Mouse (Mus musculus) mouse trophoblast stem cell (cell line): ENCODE results near the gene 1700028K03Rik.

ENCODE experiments used
- in situ Hi-C, 2 experiments: fragments of 300-500 bp; cut with MseI, MboI; formaldehyde crosslinking; loops; 2 replicates in 1 of 2; 3 replicates in 1 of 2; pipeline ENCODE4 v1.15.1; 2025

1700028K03Rik gene

DNA sequence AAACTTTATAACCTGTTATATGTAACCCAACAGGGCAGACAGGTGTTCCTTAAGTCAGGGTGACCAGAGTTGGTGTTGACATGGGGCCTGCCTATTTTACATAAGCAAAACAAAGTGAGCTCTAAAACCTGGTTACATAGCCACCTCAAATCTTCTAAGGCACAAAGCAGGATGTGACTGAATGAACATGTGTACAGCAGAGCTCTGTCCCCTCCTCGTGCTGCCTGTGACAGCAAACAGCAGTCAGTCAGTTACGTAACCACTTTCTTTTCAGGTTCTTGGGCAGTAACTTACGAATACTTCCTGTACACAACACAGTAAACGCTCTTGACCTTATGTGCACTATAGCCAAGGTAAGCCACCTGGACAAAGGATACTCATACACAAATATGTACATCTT is 11.4 kb downstream of the 1700028K03Rik start:
- in situ Hi-C loops: no loop called here

DNA sequence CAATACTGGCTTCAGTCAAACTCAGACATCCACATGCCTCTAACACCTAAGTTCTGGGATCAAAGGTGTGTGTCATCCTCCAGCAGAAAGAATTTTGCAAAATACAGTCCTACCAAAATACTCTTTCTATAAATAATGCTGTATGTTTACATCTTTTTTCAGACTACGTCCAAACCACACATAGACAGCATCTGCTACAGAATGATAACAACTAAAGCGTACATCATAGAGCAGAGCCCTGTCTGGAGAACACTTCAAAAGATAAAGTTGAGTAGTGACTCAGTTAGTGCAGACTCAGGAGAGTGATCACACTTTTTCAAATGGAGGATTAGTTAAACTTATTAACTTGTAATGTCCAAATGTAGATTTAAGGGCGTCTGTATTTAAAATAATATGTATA is 13.4 kb downstream of the 1700028K03Rik start:
- in situ Hi-C loops: no loop called here

DNA sequence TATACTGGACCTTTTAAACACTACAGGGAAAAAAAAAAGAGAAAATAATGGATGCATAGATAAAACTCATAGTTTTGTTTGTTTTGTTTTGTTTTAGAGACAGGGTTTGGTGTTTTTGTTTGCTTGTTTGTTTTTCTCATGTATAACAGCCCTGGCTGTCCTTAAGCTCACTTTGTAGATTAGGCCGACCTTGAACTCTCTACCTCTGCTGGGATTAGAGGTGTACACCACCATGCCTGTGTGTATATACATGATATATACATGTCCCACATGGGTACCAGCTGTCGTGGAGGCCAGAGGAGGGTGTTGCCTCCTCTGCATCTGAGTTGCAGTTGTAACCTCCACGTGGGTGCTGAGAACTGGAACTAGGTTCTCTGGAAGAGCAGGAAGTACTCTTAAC is 13.9 kb downstream of the 1700028K03Rik start:
- in situ Hi-C loops: no loop called here

DNA sequence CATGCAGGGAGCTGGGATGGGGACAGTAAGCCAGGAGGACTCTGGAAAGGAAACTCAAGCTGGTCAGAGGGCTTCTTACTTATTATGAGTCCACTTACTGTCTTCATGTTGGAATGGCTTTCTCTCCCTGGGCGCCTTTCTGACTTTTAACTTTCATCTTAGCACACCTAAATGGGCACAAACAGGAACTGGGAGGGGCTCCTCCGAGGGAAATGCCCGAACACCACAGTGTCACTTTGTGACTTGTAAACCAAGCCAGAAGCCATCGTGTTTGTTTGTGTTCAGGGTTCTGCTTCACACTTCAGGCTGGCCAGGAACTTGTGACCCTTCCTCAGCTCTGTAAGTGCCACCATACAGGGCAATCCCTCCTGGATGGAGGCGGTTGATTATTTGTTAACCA is 19.8 kb downstream of the 1700028K03Rik start:
- in situ Hi-C loops: no loop called here

DNA sequence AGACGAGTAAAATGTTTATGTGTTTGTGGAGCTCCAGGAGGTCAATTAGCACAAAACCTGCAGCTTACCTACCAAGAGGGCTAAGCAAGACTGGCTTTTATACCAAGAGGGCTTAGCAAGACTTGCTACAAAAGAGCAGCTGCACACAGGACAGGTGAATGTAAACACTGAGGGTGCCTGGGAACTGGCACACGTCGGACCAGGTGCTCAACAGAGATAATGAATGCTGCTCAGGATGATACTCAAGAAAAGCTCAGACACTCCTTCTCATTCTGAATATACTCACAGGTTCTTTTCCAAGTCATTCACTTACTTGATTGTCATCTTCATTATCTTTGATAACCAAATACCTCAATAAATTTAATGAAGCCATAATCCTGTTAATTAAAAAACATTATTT is 22.5 kb downstream of the 1700028K03Rik start:
- in situ Hi-C loops: no loop called here

DNA sequence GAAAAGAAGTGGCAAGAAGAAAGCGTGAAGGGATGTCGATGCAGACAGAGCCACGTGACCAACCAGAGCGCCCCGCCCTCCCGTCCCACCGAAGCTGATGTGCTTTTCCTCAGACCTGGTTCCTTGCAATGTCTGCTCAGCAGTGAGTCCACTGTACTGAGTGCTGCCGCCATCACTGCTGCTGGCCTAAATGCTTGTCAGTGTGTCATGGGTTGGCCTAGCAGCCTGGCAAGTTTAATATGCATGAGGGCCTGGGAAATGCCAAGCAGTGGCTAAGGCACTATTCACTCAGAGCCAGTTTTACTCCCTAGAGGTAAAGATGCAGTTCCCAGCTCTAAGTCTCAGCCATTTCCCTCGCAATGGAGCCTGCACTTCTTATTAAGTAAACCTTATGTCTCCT is 34.6 kb downstream of the 1700028K03Rik start:
- in situ Hi-C loops: no loop called here

DNA sequence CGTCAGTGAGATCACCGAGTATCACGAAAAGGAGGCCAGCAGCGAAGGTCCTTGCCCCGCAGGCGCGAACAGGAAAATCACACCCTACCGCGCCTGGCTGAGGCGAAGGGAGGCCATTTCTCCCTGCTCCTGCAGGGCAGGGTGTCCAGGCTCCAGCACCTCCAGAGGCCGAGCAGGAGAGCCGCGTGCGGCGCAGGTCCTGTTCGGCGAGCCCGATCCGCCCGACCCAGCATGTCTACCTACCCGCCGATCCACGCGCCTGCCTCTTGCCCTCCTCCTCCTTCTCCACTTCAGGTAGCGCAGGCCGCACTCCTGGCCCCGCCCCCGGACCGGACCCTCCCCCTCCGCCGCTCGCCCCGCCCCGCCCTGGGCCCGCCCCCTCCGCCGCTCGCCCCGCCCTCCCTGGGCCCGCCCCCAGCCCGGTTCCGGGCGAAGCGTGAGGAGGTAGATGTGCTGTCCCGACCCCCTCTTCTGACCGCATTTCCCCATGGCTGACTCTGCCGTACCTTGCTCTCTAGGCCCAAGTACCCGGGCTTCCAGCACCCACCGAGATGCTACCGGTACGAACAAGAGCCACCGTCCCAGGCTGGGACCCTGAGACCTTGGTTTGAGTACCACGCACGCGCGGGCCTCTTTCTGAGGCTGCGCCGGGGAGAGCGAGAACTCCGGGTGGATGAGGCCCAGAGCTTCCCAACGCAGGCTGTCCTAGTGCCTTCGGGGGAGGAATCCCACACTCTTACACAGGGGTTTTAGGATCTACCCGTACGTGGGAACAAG is 63.0 kb downstream of the 1700028K03Rik start, which contains the start of the genes Rpap2 and Glmn:
TSS of gene Rpap2 (plus strand) at position 73 of the 777 bp plus-strand sequence.
TSS of gene Glmn (minus strand) at position 588 of the 777 bp plus-strand sequence.
- in situ Hi-C loops: no loop called here

DNA sequence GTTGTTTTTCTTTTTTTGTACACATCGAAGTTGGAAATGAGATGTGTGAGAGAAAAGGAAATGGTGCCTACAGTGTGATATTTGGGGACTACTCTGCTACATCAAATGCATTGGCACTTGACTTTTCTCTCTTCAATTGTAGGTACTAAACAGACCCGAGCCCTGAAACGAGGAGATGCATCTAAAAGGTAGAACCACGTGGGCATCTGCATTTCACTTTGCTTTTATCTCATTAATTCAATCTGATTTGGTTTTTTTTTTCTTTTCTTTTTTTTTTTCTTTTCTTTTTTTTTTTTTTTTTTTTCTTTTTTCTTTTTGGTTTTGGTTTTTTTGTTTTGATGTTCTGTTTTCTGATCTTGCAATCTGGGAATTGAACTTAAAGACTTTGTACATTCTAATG is 63.9 kb downstream of the 1700028K03Rik start:
- in situ Hi-C loops: no loop called here
